Mouse (Mus musculus) hindlimb bud, embryonic 11.5 days (tissue): ENCODE results near the gene Ryr3.

Experiments used
- DNase-seq: peaks from one replicate; pipeline ENCODE4 v3.0.0-alpha.2; 2012; ENCODE audit warnings: low read depth, low spot score; ENCODE audit errors: extremely low spot score

Gene Ryr3

DNA sequence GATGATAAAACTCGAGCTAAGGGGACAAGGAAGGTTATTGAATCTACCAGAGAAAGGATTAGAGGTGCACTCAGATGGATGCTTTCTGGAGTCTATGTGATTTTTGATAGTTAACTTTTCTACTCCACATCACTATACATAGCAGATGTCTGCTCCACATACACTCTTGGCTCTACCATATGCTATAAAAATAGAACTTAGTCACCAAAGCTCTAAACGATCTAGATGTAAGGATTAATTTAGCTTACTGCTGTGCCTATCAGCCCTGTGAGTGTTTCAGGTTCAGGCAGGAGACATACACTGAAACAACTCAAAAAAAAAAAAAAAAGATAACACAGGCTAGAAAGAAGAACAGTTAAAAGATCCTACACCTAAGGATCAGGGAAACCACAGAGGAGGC, 410.9 kb downstream of the Ryr3 start:
- no peak for DNase-seq

GRCm38 (mm10) chr2:112799995-112800353, 416.9 kb downstream of the Ryr3 start:
- peak; percentile 57 for DNase-seq

GRCm38 (mm10) chr2:112799351-112799994, 417.4 kb downstream of the Ryr3 start:
- no peak for DNase-seq

GRCm38 (mm10) chr2:112781631-112782030, 435.3 kb downstream of the Ryr3 start:
- DNase-seq, result no peak

DNA sequence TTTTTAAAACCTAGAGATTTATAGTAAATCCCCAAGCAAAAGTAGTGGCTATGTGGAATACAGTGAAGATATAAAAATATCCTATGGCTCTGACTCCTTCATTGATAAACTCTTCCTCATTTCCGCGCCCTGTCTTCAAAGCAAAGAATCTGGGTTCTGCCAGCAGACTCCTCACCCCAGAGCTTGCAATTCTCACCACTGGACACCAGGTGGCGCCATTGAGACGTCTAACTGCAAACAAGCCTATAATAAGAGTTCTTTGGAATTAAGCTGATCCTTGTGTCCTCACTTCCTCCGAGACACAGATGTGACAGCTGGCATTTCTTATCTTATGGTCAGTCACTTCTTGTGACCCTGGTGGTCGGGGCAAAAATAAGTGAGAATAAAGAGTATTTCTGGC, 442.1 kb downstream of the Ryr3 start:
- DNase-seq, result peak; percentile 52

DNA sequence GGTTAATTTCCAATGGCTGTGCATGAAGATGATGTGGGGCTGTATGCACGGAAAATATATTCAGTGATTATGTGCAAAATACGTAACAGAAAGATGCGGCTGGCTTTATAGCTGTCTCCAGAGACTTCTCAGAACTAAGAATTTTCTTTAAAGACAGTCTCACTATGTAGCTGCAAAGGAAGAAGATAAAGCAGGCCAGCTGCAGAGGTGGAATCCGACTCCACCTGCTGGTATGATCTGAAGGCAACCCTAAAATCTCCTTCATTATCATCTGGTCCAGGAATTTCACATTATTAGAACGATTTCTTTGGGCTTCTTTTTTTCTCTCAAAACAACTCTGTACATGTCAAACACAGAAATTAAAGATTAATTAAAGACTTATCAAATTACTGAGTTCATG, 449.2 kb downstream of the Ryr3 start:
- DNase-seq, result no peak

DNA sequence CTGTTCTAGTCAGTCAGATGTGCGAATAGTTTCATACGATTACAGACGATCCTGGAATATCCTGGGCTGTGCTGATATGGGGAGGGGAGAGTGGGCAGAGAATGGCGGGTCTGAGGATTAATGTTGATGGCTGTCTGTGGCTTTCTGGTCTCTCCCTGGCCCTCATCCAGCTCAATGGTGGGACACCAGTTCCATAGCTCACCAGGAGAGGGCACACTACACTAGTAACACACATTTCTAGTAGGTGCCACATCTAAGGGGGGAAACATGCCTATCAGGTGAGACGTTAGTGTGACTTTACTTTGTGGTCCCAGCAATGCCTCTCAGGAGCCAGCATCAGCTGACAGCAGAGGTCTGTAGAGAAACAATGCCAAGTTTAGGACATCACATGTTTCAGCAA, 451.9 kb downstream of the Ryr3 start:
- no peak for DNase-seq

DNA sequence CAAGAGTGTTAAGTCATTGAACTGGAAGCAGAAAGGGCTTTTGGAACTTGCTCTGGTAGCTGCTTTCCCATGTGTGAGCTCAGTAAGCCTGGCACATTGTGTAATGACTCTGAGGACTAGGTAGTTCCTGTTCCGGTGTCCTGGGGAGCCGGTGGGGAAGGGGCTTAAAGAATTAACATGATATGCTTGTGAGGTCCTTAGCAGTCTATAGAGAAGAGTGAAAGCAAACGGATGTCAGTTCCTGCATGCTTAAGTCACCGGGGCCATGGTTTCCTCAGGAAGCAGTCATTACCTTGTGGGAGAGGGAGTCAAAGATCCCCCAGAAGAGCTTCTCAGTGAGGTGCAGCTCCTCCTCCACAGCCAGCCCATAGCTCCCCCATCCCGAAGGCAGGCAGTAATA, 452.6 kb downstream of the Ryr3 start:
- no peak for DNase-seq

GRCm38 (mm10) chr2:112762006-112762405, 454.9 kb downstream of the Ryr3 start:
- no peak for DNase-seq

DNA sequence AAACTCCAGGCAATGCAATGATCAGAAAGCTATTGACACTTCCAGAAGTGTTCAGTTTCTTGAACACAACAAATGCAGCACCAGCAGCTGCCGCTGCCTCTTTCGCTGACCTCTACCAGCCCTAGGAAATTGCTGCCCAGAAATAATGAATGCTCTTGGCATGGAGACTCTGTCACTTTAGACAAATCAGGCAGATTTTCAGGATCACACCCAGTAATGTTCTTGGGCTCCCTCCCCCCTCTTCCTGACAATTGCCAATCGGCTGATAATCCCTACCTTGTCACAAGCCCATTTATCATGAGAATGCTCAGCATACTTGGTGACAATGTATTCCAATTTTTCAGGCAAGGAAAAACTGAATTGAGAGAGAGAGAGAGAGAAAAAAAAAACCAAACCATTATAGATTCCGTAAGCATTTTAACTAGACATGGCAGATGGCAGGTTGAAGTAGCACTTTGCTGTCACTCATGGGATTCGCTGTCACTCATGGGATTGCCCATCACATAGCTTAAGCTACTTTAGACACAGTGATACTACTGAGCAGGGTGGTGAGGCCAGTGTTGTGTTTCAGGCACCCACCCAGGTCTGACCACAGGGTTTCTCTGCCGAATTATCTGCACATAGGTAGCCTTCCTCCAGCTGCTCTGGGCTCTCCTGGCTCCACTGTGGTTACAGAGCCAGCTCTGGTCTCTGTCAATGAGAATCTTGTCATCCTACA, 455.5 kb downstream of the Ryr3 start:
- no peak for DNase-seq

- DNase-seq, result no peak
Measured at GRCm38 (mm10) chr2:112760692-112761091, 456.2 kb downstream of the Ryr3 start.

GRCm38 (mm10) chr2:112759678-112760077, 457.2 kb downstream of the Ryr3 start:
- no peak for DNase-seq

- no peak for DNase-seq
Measured at GRCm38 (mm10) chr2:112758732-112759131, 458.2 kb downstream of the Ryr3 start.

- no peak for DNase-seq
Measured at GRCm38 (mm10) chr2:112753316-112753715, 463.6 kb downstream of the Ryr3 start.

DNA sequence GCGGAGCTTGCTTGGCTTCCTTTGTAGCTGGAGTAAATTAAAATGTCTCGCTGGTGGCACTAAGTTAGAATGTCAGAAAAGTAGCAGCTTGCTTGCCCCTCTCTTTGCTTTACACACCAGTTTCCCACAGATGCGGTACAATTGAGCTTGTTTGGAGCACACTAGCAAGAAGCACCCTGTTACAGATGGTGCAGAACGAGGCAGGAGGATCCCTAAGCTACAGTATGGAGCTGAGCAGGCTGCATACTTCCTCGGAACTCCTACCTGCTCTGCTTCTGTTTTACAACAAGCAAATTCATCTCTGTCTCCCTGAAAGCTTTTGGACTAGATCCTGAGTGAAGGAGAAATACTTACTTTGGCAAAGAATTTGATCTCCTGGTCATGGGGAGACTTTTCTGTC, 465.5 kb downstream of the Ryr3 start:
- DNase-seq, result no peak

GRCm38 (mm10) chr2:112748532-112748931, 468.4 kb downstream of the Ryr3 start:
- no peak for DNase-seq

GRCm38 (mm10) chr2:112732942-112733341, 484.0 kb downstream of the Ryr3 start:
- no peak for DNase-seq

- no peak for DNase-seq
Measured at GRCm38 (mm10) chr2:112727842-112728241, 489.1 kb downstream of the Ryr3 start.

DNA sequence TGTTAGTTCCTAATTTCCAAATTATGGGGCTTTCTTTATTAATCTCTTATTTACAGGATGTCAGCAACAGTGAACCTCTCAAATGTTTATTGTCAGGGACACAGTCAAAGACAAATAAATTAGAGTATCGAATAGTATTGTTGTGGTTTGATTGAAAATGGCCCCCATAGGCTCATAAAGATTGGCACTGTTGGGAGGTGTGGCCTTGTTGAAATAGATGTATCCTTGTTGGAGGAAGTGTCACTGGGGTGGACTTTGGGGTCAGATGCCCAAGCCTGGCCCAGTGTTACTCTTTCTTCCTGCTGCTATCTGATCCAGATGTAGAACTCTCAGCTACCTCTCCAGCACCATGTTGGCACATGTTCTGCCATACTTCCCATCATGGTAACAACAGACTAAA, 495.7 kb downstream of the Ryr3 start:
- DNase-seq, result no peak

GRCm38 (mm10) chr2:112720715-112721114, 496.2 kb downstream of the Ryr3 start:
- no peak for DNase-seq

- no peak for DNase-seq
Measured at GRCm38 (mm10) chr2:112714648-112715047, 502.2 kb downstream of the Ryr3 start.

DNA sequence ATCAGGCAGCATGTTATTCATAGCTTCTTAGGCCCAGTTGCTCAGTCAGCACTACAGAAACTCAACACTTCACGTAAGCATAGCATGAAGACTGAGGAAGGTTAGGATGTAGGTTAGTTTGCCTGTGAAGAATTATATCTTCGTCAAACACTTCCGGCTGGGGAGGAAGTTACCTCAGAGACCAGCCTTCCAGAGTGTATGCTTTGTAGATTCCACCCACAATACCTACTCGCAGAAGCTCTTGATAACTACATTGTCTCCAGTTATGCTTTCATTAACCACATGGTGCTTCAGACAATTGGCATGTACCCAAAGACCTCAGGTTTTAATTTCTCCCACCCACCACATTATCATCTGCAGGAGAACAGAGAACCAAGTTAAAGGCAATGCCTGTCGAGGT, 535.1 kb downstream of the Ryr3 start:
- DNase-seq, result no peak

GRCm38 (mm10) chr2:112677246-112677645, 539.6 kb downstream of the Ryr3 start:
- DNase-seq, result no peak
